Mouse (Mus musculus) hindbrain, embryonic 13.5 days (tissue): ENCODE results near the gene Slc11a2. TPM values are rescaled to one million over a fixed set of nuclear protein-coding genes. Genes with fewer than 3 reads are reported as not detected.

Source experiments
- ATAC-seq: fragments of 200-750 bp; cut with Nextera tagmentation; 2 replicates; pipeline ENCODE4 v1.8.0; 2017; ENCODE audit warnings: moderate TSS enrichment; ENCODE audit not compliant: low FRiP score
- H3K27ac ChIP-seq: fragments of 300-500 bp; sonication (generic); 2 replicates; pipeline ENCODE4 v1.5.1; 2015; ENCODE audit warnings: inconsistent platforms, mild to moderate bottlenecking, moderate library complexity
- H3K27me3 ChIP-seq: fragments of 300-500 bp; sonication (generic); 2 replicates; pipeline ENCODE4 v1.6.1; 2015; ENCODE audit warnings: mild to moderate bottlenecking, inconsistent platforms
- H3K36me3 ChIP-seq: fragments of 300-500 bp; sonication (generic); 2 replicates; pipeline ENCODE4 v1.6.1; 2015; ENCODE audit warnings: mild to moderate bottlenecking, inconsistent platforms
- H3K4me1 ChIP-seq: fragments of 300-500 bp; sonication (generic); replicated peaks from 2 replicates; pipeline ENCODE4 v1.6.1; 2015; ENCODE audit warnings: inconsistent platforms
- H3K4me2 ChIP-seq: fragments of 300-500 bp; sonication (generic); 2 replicates; pipeline ENCODE4 v1.6.1; 2015; ENCODE audit warnings: inconsistent platforms, mild to moderate bottlenecking, moderate library complexity
- H3K4me3 ChIP-seq: fragments of 300-500 bp; sonication (generic); 2 replicates; pipeline ENCODE4 v1.5.1; 2015; ENCODE audit warnings: mild to moderate bottlenecking, inconsistent platforms
- H3K9ac ChIP-seq: fragments of 300-500 bp; sonication (generic); 2 replicates; pipeline ENCODE4 v1.6.1; 2015; ENCODE audit warnings: mild to moderate bottlenecking, inconsistent platforms
- H3K9me3 ChIP-seq: fragments of 300-500 bp; sonication (generic); 2 replicates; pipeline ENCODE4 v1.6.1; 2016; ENCODE audit warnings: inconsistent platforms
- WGBS: fragments of 180-500 bp; shearing (Covaris S2); methylation state at CpG from one replicate; pipeline ENCODE4 v1.1.7; 2015; 5-methylcytosine and 5-hydroxymethylcytosine counted together
- polyA plus RNA-seq: library from polyadenylated mRNA; unstranded; fragments of >200 nt; fragmentation: Nextera tagmentation; extraction: Ambion mirVana; gene quantifications from 2 replicates; pipeline ENCODE4 v1.2.1, GENCODE M21; 2015

Gene Slc11a2
- polyA plus RNA-seq, 1 experiment from 2014 or later, result 23.8 TPM

- H3K36me3 ChIP-seq, result peaks cover 29% of the 10 kb centered on the region
- H3K27me3 ChIP-seq, result no peaks in the 10 kb centered on the region
- no peak overlapping the region for H3K27ac ChIP-seq
- no peaks in the 10 kb centered on the region for H3K9me3 ChIP-seq
- H3K4me1 ChIP-seq, result peaks cover 14% of the 10 kb centered on the region
- no peak overlapping the region for H3K4me3 ChIP-seq
- 0 out of 2 replicates have a peak overlapping the region, but pooled peaks have one; percentile 6 for H3K9ac ChIP-seq
- no peak overlapping the region for H3K4me2 ChIP-seq
- no peak for ATAC-seq
- WGBS, result 82% methylated on average over 4 of the region's 4 CpGs
These were observed 10.9 kb downstream of the Slc11a2 start for GRCm38 (mm10) chr15:100414011-100414410.

DNA sequence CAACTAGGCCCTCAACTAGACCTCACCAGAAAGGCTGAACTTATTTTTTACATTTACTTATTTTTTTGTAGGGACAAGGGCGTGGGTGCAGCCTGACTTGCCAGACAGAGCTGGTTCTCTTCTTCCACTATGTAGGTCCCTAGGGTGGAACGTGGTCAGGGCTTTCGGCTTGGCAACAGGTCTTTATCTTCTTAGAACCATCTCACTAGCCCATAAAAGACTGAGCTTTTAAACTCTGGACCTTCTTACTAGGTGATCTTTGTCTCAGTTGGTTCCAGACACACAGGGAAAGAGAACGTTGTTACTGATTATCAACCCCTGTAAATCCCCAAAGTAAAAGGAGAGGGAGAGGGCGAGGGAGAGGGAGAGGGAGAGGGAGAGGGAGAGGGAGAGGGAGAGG lies 11.6 kb downstream of the Slc11a2 start:
- WGBS, result 78% methylated on average over 4 of the region's 5 CpGs
- Histone ChIP-seq H3K4me3 (no peak overlapping the region), H3K4me2 (no peak overlapping the region), H3K27ac (no peak overlapping the region), H3K27me3 (no peaks in the 10 kb centered on the region), H3K9ac (no peak overlapping the region), H3K9me3 (no peaks in the 10 kb centered on the region), H3K36me3 (peaks cover 35% of the 10 kb centered on the region), H3K4me1 (peaks cover 12% of the 10 kb centered on the region)
- ATAC-seq, result no peak

DNA sequence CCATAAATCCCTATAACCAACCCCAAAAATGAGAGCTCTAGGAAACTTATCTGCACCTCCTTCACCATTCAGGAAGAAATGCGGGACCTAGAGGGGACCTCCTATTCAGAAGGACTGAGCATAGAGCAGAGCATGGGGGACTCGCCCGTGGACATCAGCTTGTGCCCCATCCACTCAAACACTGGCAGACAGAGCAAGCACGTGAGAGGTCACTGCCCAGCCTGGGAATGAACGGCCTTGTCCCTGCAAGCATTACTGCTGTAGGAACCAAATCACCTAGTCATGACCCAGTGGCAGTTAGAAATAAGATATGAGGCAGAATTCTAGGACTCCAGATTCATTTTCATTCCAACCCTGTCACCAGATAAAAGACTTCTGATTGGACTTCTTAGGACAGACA lies 13.1 kb downstream of the Slc11a2 start:
- ATAC-seq, result no peak
- H3K27me3 ChIP-seq, result no peaks in the 10 kb centered on the region
- WGBS, result 94% methylated on average over 5 of the region's 5 CpGs
- H3K9me3 ChIP-seq, result no peaks in the 10 kb centered on the region
- peaks cover 6% of the 10 kb centered on the region; the same call in 1 of the 2 replicates for H3K4me1 ChIP-seq
- no peak overlapping the region for H3K4me2 ChIP-seq
- peaks cover 48% of the 10 kb centered on the region for H3K36me3 ChIP-seq
- no peak overlapping the region for H3K27ac ChIP-seq
- no peak overlapping the region for H3K9ac ChIP-seq
- no peak overlapping the region for H3K4me3 ChIP-seq

- no peak overlapping the region for H3K9ac ChIP-seq
- ATAC-seq, result no peak
- no peaks in the 10 kb centered on the region for H3K27me3 ChIP-seq
- H3K4me3 ChIP-seq, result no peak overlapping the region
- no peaks in the 10 kb centered on the region for H3K9me3 ChIP-seq
- 62% methylated on average over 14 of the region's 14 CpGs for WGBS
- no peak overlapping the region for H3K4me2 ChIP-seq
- H3K36me3 ChIP-seq, result peaks cover 51% of the 10 kb centered on the region
- no peak overlapping the region for H3K27ac ChIP-seq
- peaks cover 4% of the 10 kb centered on the region; the same call in 1 of the 2 replicates for H3K4me1 ChIP-seq
These were observed 13.8 kb downstream of the Slc11a2 start for GRCm38 (mm10) chr15:100410918-100411672.

GRCm38 (mm10) chr15:100406088-100406487 lies 18.8 kb downstream of the Slc11a2 start:
- Histone ChIP-seq H3K4me1 (no peaks in the 10 kb centered on the region), H3K27me3 (no peaks in the 10 kb centered on the region), H3K36me3 (peaks cover 93% of the 10 kb centered on the region), H3K4me2 (no peak overlapping the region), H3K4me3 (no peak overlapping the region), H3K9ac (no peak overlapping the region), H3K9me3 (no peaks in the 10 kb centered on the region), H3K27ac (no peak overlapping the region)
- ATAC-seq, result no peak
- WGBS, result 88% methylated on average over 5 of the region's 5 CpGs

- Histone ChIP-seq H3K27me3 (no peaks in the 10 kb centered on the region), H3K9ac (no peak overlapping the region), H3K4me2 (no peak overlapping the region), H3K4me1 (no peaks in the 10 kb centered on the region), H3K36me3 (peaks cover 93% of the 10 kb centered on the region), H3K27ac (no peak overlapping the region), H3K9me3 (no peaks in the 10 kb centered on the region), H3K4me3 (no peak overlapping the region)
- no peak for ATAC-seq
- WGBS, result 95% methylated on average over 16 of the region's 16 CpGs
These were observed 21.4 kb downstream of the Slc11a2 start for GRCm38 (mm10) chr15:100403318-100404000.

DNA sequence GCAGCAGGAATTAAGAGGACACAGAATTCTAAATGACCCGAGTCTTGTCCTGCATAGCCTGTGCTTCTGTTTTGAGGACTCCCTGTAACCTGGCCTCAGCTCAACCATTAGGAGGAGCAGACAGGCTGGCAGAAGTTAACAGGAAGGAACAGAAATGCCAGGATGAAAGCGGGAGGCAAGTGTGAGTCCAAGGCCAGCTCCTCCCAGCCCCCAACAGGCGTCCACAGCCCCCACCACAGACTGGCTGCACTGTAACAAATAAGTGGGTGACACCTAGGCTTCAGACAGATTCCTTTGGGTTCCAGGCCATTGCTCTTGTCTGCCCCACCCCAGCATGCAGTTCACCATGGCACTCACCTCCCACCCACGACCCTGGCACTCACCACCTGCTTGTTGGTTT lies 22.1 kb downstream of the Slc11a2 start:
- H3K27ac ChIP-seq, result no peak overlapping the region
- peaks cover 93% of the 10 kb centered on the region for H3K36me3 ChIP-seq
- WGBS, result 95% methylated on average over 4 of the region's 4 CpGs
- ATAC-seq, result no peak
- H3K27me3 ChIP-seq, result no peaks in the 10 kb centered on the region
- no peak overlapping the region for H3K4me3 ChIP-seq
- H3K9ac ChIP-seq, result no peak overlapping the region
- H3K9me3 ChIP-seq, result no peaks in the 10 kb centered on the region
- no peak overlapping the region for H3K4me2 ChIP-seq
- H3K4me1 ChIP-seq, result no peaks in the 10 kb centered on the region

GRCm38 (mm10) chr15:100402347-100402746 lies 22.5 kb downstream of the Slc11a2 start:
- Histone ChIP-seq H3K9me3 (no peaks in the 10 kb centered on the region), H3K9ac (no peak overlapping the region), H3K4me3 (no peak overlapping the region), H3K4me2 (no peak overlapping the region), H3K27me3 (no peaks in the 10 kb centered on the region), H3K4me1 (no peaks in the 10 kb centered on the region), H3K36me3 (peaks cover 93% of the 10 kb centered on the region), H3K27ac (no peak overlapping the region)
- 93% methylated on average over 14 of the region's 14 CpGs for WGBS
- no peak for ATAC-seq

DNA sequence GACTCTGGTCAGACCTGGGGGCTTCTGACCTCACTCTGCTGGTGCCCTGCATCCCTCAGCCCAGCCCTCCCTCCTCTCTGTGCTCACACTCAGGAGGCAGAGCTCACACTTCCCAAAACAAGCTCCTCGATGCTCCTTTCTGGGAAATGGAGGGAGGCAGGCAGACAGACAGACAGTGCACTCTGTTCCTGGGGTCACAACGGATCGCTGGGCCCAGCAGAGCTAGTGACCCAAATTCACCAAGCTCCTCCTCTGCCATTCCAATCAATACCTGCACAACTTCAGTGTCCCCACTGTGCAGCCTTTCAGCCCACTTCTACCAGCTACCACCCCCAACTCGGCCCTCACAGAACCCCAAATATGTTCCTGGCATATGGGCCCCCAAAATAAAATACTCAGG lies 23.1 kb downstream of the Slc11a2 start:
- H3K9me3 ChIP-seq, result no peaks in the 10 kb centered on the region
- H3K9ac ChIP-seq, result no peak overlapping the region
- H3K27ac ChIP-seq, result no peak overlapping the region
- no peaks in the 10 kb centered on the region for H3K4me1 ChIP-seq
- ATAC-seq, result no peak
- WGBS, result 92% methylated on average over 4 of the region's 4 CpGs
- H3K4me2 ChIP-seq, result no peak overlapping the region
- H3K36me3 ChIP-seq, result peaks cover 95% of the 10 kb centered on the region
- no peak overlapping the region for H3K4me3 ChIP-seq
- H3K27me3 ChIP-seq, result no peaks in the 10 kb centered on the region

GRCm38 (mm10) chr15:100400592-100401250 lies 24.2 kb downstream of the Slc11a2 start:
- 86% methylated on average over 16 of the region's 16 CpGs for WGBS
- Histone ChIP-seq H3K9ac (no peak overlapping the region), H3K4me2 (no peak overlapping the region), H3K9me3 (no peaks in the 10 kb centered on the region), H3K36me3 (peaks cover 99% of the 10 kb centered on the region), H3K4me3 (no peak overlapping the region), H3K27me3 (no peaks in the 10 kb centered on the region), H3K27ac (no peak overlapping the region), H3K4me1 (no peaks in the 10 kb centered on the region)
- ATAC-seq, result no peak

DNA sequence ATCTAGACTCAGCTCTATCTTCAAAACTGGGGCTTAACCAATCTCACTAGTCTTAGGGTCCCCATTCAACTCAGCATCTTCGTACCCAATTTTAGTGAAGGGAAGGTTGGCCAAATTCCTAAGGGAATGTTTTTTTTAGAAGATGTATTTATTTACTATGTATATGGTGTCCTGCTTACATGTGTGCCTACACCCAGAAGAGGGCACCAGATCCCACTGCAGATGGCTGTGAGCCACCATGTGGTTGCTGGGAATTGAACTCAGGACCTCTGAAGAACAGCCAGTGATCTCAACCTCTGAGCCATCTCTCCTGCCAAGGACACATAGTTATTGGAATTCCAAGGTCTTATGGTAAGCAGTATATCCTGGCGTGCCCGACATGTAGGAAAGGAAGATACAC lies 29.3 kb downstream of the Slc11a2 start:
- Histone ChIP-seq H3K9ac (no peak overlapping the region), H3K4me1 (no peaks in the 10 kb centered on the region), H3K9me3 (no peaks in the 10 kb centered on the region), H3K27me3 (no peaks in the 10 kb centered on the region), H3K4me3 (no peak overlapping the region), H3K36me3 (peaks cover 77% of the 10 kb centered on the region), H3K27ac (no peak overlapping the region), H3K4me2 (no peak overlapping the region)
- no peak for ATAC-seq
- 97% methylated on average over 3 of the region's 3 CpGs for WGBS

DNA sequence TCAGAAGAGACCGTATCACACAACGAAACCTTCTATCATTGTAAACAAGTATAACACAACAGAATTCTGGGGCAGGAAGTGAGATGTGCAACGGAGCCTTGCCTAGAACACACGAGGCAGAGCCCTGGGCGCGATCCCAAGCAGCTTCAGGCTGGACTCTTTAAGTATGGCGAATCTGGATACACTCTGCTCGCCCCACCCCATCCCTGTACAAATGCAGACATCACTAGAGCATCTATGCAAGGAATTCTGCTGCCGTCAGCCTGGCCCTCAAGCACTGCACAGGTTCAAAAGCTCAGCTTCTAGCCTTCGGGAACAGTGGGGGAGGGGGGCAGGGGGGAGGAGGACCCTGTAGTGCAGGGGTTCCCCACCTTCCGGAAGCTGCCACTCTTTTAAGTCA lies 31.9 kb downstream of the Slc11a2 start:
- 88% methylated on average over 11 of the region's 11 CpGs for WGBS
- no peak overlapping the region for H3K4me3 ChIP-seq
- no peak overlapping the region for H3K4me2 ChIP-seq
- H3K36me3 ChIP-seq, result peaks cover 52% of the 10 kb centered on the region
- no peak overlapping the region for H3K27ac ChIP-seq
- H3K9ac ChIP-seq, result no peak overlapping the region
- no peak for ATAC-seq
- H3K4me1 ChIP-seq, result peaks cover 4% of the 10 kb centered on the region; the same call in 1 of the 2 replicates
- H3K9me3 ChIP-seq, result no peaks in the 10 kb centered on the region
- H3K27me3 ChIP-seq, result no peaks in the 10 kb centered on the region
